Mouse (Mus musculus): Measurements from ENCODE around the gene Gm20388.

Gm20388 gene

DNA sequence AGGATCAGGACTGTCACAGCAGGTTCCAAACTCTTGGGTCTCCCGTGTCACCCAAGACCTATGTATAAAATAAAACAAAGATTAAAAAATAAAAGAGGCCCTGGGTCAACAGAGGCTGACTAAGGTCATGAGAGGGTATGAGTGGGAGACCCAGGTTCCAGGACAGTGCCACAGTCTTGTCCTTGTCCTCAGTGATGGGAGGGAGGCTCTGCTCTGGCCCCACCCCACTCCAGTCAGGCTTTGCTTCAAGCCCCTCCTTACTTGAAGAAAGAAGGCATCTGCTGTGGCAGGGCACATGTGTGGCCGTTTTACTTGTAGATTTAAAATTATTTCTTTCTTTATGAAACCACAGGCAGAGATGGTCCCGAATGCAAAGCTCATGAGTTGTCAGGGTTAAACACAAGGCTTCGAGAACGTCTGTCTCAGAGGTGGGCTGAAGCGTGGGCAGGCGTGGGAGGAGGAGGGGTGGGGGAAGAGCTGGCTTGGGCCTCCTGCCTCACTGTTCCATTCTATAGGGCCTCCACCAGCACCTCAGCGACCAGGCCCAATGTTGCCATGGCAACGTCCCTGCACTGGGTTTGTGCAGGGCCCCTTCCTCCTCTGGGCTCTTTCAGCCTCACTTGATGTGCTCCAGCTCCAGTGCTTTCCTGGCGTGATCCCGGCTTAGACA is 4188.4 kb downstream of the Gm20388 start:
- DNase-seq (ENCODE audit: low spot score in 2 of 2): no peak

DNA sequence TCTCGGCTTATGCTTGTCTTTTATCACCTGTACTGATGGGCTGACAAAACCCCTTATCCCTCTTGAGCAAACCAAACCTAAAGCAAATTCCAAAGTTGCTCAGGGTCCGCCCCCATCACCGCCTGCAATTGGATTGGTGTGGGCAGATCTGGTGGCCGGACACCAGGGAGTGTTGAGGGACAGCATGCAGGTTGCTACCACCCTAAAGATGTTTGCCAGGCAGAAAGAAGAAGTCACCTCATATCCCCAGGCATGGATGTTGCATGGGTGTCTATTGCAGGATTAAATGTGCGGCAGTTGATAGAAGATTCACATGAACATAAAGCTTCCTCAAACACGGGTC is 4189.0 kb downstream of the Gm20388 start:
- DNase-seq (ENCODE audit: low spot score in 2 of 2): no peak

DNA sequence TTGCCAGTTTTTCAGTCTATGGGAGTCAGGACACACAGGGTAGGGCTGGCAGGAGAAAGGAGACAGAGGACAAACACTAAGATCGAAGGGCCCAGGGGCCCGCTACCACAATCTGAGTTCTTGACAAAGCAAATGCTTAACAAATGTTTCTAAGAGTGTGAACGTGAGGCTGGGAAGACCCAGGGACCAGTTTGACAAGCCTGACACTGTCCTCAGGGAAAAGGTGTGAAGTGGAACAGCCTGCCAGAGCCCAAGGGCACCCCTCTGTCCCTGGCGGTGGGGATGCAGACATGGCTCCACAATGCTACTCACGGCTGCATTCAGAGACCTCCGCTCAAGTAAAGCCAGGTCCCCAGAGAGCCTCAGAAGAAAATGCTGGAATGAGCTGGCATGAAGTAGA is 4195.2 kb downstream of the Gm20388 start:
- DNase-seq (ENCODE audit: low spot score in 2 of 2): no peak

GRCm38 (mm10) chr8:124106328-124107195 is 4195.9 kb downstream of the Gm20388 start:
- DNase-seq (ENCODE audit: low spot score in 2 of 2): no peak

DNA sequence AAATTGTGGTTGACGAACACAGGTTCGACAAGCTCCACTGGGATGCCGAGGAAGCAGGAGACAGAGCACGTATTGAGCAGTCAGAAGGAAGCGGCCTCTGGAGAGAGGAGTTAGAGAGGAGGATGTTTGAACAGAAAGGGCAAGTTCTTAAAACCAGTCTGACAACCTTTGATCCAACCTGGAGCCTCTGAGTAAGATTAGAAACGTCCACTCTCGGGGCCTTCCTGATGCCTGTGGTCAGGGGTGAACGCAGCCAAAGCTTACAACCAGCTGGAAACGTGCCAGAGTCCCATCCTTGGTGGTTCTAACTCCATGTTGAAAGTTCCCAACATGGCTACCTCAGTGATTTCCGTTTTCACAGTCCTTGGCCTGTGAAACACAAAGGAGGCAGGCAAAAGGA is 4202.5 kb downstream of the Gm20388 start:
- no peak for DNase-seq (ENCODE audit: low spot score in 2 of 2)

DNA sequence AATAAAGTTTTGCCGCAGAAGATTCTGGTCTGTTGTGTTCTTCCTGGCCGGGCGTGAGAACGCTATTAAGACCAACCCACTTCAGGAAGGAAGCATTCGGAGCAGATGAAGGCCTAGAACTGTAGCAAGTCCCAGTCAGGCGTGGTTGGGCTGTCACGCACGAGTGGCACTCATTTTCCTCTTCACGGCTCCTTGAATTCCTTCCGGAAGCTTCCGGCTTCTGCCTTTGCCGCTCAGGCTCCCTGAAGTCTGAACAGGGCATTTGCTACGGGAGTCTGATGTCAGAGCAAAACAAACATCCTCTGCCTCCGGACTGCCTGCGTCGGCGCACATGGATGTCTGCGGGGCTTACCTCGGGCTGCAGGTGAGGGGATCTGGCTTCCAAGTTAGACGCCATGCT is 4214.6 kb downstream of the Gm20388 start:
- no peak for DNase-seq (ENCODE audit: low spot score in 2 of 2)

DNA sequence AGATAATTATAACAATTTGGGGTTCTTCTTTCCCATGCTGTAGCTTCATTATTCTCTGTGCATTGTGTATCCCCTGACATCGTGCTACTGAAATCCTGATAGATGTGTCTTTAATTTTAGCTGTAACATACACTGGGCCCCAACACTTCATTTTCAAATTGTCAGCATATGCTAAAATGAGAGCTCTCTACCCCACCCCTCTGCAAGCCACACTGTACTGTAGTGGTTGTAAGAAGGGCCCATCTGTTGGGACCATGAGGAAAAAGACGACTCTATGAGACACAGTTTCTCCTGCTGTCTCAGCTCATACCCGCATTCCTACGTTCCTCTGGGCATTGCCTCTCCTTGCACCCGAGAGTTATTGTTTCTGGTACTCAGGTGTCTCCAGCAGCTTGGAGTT is 4226.6 kb downstream of the Gm20388 start:
- no peak for DNase-seq (ENCODE audit: low spot score in 2 of 2)

GRCm38 (mm10) chr8:124140211-124140790 is 4229.7 kb downstream of the Gm20388 start:
- no peak for DNase-seq (ENCODE audit: low spot score in 2 of 2)

GRCm38 (mm10) chr8:124140868-124141431 is 4230.3 kb downstream of the Gm20388 start:
- no peak for DNase-seq (ENCODE audit: low spot score in 2 of 2)

GRCm38 (mm10) chr8:124141681-124142391 is 4231.2 kb downstream of the Gm20388 start:
- no peak for DNase-seq (ENCODE audit: low spot score in 2 of 2)

DNA sequence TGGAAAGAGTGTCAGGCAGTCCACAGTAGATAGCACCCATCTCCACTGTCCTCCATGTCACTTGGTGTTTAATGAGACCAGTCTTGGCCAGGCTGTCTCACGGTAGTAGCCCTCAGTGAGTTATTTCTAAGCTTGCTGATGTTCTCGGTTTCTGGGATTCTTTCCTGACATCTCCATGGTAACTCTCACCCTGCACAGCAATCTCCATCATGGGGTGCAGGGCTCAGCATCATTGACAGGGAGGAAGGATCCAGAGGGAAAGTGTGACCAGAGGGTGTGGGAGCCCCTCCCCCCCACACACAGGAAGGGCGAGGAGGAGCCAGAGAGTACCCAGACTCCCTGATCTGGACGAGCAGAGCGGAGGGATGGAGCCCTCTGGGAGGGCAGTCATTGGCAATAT is 4232.4 kb downstream of the Gm20388 start:
- no peak for DNase-seq (ENCODE audit: low spot score in 2 of 2)

DNA sequence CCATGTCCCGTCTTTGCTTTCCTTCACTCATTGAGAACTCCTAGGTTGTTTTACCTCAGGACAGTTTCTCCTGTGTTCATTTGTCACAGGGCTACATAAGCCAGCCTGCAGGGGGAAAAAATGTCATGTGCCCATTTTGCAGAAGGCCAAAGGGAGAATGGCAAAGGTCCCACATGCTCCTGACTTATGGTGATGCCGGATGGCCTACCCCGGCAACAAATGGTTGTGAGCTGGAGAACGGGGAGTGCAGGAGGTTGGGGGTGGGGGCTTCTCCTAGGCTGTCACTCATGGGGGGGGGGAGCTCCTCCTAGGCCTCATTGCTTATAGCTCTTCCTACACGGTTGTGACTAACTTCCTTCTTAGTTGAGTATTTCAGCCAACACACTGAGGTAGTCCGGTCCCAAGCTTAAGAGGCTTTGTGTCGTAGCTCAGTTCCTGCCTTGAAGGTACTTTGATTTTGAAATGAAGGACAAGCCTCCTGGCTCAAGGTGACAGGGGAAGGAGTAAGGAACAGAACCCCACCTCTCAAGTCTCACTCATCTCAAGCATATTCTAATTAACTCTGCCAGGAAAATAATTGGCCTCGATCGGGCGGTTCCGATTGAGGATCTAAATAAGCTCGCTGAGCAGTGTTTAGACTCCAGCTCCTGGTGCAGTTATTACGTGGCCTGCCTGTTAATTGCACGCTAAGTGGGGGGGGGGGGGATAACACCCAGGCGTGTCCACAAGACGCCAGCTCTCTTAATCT is 4233.4 kb downstream of the Gm20388 start:
- DNase-seq (ENCODE audit: low spot score in 2 of 2): no peak

DNA sequence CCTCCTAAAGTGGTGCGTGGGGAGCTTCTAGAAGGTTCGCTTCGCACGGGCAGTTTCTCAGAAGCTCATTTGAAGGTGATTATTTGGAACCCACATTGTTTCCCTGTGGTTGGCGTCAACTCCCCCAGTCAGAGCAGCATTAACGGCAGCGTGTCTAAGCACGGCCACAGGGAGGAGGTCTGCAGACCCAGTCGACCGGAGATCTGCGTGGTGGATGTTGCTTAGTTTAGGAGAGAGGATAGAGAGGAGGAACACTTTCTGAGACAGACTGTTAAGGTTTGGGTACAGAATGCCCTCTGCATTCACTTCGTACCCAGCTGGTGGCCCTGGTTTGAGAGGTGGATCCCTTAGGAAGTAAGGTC is 4234.0 kb downstream of the Gm20388 start:
- DNase-seq (ENCODE audit: low spot score in 2 of 2): no peak

GRCm38 (mm10) chr8:124146286-124146685 is 4235.6 kb downstream of the Gm20388 start:
- no peak for DNase-seq (ENCODE audit: low spot score in 2 of 2)

- no peak for DNase-seq (ENCODE audit: low spot score in 2 of 2)
Observed at GRCm38 (mm10) chr8:124150009-124150408, 4239.4 kb downstream of the Gm20388 start.

- DNase-seq (ENCODE audit: low spot score in 2 of 2): no peak
Observed at GRCm38 (mm10) chr8:124150536-124150935, 4239.9 kb downstream of the Gm20388 start.

DNA sequence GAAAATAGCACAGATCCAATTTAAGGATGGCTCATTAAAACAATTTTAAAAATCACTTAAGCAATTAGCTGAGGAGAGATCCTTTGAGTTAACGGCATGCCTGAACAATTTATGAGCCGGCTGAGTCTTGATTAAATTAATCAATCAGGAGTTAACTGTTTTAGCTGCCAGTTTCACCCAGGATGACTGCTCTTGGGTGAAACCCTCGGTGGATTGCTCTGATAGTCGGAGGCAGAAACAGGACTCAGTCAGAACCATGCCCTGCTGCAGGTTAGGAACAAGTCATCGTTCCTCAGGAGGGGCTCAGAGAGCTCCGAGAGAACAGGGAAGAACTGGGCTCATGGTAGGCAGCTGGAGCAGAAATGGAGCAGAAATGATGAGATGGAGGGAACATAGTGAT is 4241.2 kb downstream of the Gm20388 start:
- DNase-seq (ENCODE audit: low spot score in 2 of 2): no peak

DNA sequence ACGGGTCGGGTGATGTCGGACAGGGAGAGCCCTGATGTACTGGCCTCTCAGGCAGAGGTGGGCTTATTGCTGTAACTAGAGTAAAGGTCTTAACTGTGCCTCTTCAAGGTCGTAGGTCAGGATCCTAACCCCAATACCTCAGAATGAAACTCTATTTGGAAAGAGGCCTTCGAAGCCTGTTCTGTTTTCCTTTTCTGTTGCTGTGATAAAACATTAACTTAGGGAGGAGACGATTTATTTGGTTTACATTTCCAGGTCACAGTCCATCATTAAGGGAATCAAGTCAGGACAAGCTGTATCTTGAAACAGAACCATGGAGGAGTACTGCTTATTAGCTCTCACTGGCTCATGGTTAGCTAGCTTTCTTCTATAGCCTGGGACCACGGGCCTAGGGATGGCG is 4242.1 kb downstream of the Gm20388 start:
- no peak for DNase-seq (ENCODE audit: low spot score in 2 of 2)

DNA sequence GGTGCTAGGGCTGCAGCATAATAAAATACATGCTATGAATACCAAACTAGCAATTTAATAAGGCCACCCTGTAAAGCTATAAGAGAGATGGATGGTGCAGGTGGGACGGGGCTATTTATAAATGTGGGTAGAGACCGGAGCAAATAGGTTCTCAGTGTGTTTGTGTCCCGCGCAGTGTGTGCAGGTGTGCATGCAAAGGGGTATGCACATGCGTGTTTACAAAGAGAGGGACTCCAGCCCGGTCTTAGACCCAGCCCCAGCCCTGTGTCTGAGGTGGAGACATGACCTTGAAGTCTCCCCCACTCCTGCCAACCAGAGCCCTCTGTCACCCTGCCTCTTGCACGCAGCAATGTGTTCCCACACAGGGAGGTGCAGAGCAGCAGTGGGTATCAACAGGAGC is 4245.7 kb downstream of the Gm20388 start:
- DNase-seq (ENCODE audit: low spot score in 2 of 2): no peak

DNA sequence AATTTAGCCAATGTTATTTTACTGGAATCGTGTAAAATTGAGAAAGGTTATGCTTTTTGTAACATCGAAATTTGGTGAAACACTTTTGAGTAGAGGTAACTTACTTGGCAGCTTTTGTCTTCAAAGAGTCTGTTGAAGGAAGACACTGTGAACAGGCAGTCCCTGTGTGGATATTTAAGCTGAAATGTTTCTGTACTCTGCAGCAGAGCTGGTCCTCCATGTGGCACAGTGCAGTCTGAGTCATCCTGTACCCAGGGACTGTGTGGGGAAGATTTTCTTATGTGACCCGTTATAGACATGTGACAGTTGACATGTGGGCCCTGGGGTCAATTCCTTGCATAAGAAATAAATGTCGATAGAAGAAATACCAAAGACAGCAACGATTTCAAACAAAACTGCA is 4251.0 kb downstream of the Gm20388 start:
- DNase-seq (ENCODE audit: low spot score in 2 of 2): no peak

- no peak for DNase-seq (ENCODE audit: low spot score in 2 of 2)
Observed at GRCm38 (mm10) chr8:124163258-124163657, 4252.6 kb downstream of the Gm20388 start.
